In the genomic region with DNA sequence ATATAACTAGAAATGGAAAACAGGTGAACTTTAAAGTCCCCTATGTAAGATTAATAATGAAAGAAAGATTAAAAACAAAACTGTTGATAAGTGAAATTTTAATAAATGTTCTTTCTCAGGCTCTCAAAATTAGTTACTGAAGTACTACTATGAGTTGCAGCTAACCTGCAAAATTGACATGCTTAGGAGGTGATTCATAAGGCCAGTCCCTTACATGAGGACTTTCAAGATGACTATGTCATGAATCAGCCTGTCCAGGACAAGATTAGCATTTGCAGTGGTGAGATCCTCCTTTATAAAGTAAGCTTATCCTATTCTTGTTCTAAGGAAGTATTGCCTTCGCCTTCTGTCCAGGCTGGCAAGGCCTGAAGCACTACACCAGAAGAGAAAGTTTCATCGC, we compare ENCODE assay signal across 17 mouse cellular contexts.
"Had no signal": no experiment of that assay in that cellular context is flagged by ENCODE, and none has a peak within 500 bp of the region (broad histone marks: within the 10 kb centered on the region; RNA-seq: fewer than 3 reads in every experiment).

No protein-coding gene starts in this region.

- H3K27me3 ChIP-seq: lung, embryonic 15.5 days; midbrain, embryonic 12.5 days; neural tube, embryonic 13.5 days; neural tube, embryonic 15.5 days; stomach, embryonic 15.5 days had no signal

- H3K9me3 ChIP-seq: lung, embryonic 15.5 days; midbrain, embryonic 10.5 days; midbrain, embryonic 12.5 days; neural tube, embryonic 13.5 days; neural tube, embryonic 15.5 days; stomach, embryonic 15.5 days had no signal

- H3K27ac ChIP-seq: lung, embryonic 15.5 days; midbrain, embryonic 10.5 days; midbrain, embryonic 12.5 days; neural tube, embryonic 13.5 days; neural tube, embryonic 15.5 days; stomach, embryonic 15.5 days; stomach, postnatal 0 days had no signal

- H3K36me3 ChIP-seq: lung, embryonic 15.5 days; midbrain, embryonic 10.5 days; midbrain, embryonic 12.5 days; neural tube, embryonic 13.5 days; neural tube, embryonic 15.5 days; stomach, embryonic 15.5 days had no signal

- ATAC-seq: lung, postnatal 0 days; midbrain, embryonic 16.5 days had no signal

- DNase-seq: lung, adult 2 months; lung, postnatal 4 days; midbrain, embryonic 14.5 days; right cerebral cortex, postnatal 14 days; thymus, adult 2 months; thymus, postnatal 25 days; thymus, postnatal 4 days had no signal

- H3K4me1 ChIP-seq: lung, embryonic 15.5 days; midbrain, embryonic 10.5 days; midbrain, embryonic 12.5 days; neural tube, embryonic 13.5 days; neural tube, embryonic 15.5 days; stomach, embryonic 15.5 days had no signal

- H3K4me2 ChIP-seq: lung, embryonic 15.5 days; midbrain, embryonic 12.5 days; neural tube, embryonic 13.5 days; neural tube, embryonic 15.5 days; stomach, embryonic 15.5 days had no signal

- H3K9ac ChIP-seq: lung, embryonic 15.5 days; midbrain, embryonic 12.5 days; neural tube, embryonic 13.5 days; neural tube, embryonic 15.5 days; stomach, embryonic 15.5 days had no signal

- H3K4me3 ChIP-seq: lung, embryonic 15.5 days; midbrain, embryonic 10.5 days; midbrain, embryonic 12.5 days; myocyte; neural tube, embryonic 13.5 days; neural tube, embryonic 15.5 days; stomach, embryonic 15.5 days had no signal
